ENCODE assay signal across 17 mouse cellular contexts in genomic region chr5:118156976-118157375, GRCm38 (mm10). TPM values are rescaled to one million over a fixed set of nuclear protein-coding genes. Genes with fewer than 3 reads are reported as not detected.
DNase-seq lines count a peak whose midpoint lies in the region; ATAC-seq and TF ChIP-seq lines count a peak whose summit lies in the region.
"Had no signal": no experiment of that assay in that cellular context is flagged by ENCODE, and none has a peak within 500 bp of the region (broad histone marks: within the 10 kb centered on the region; RNA-seq: fewer than 3 reads in every experiment).

No protein-coding gene starts in this region.

- peak; percentile 47; the same call in 1 of the 2 replicates for ATAC-seq in liver, embryonic 12.5 days
- 0 out of 2 replicates have a peak, but pooled peaks have one; percentile 44 for ATAC-seq in stomach, embryonic 15.5 days (ENCODE audit: insufficient read depth, low FRiP score, low read depth)
- ATAC-seq: forebrain, embryonic 16.5 days had no signal

- TF ChIP-seq CTCF in CH12.LX (conservative IDR thresholded peaks at IDR 0.05 in 1 of 2, IDR thresholded peaks at IDR 0.05 in 1 of 2; ENCODE audit: low read depth in 2 of 2, low read length in 2 of 2): no peak

- no peak for TF ChIP-seq RAD21 in CH12.LX (IDR thresholded peaks at IDR 0.05; ENCODE audit: low read depth, low read length)

- H3K79me2 ChIP-seq in CH12.LX (replicated peaks; ENCODE audit: control insufficient read depth, extremely low read depth, insufficient read depth, poor library complexity, severe bottlenecking): peaks cover 19% of the 10 kb centered on the region

- dilution Hi-C loops in CH12.LX (cut with MboI; ENCODE audit: extremely low pct_ligation_motif_present, extremely low pct_unique_long_range_greater_than_20kb, low sequenced_read_pairs): no loop called here

- peak; percentile 52 for DNase-seq in heart, postnatal 4 days
- no peak for DNase-seq in heart, adult 9 months (ENCODE audit: low spot score in 2 of 2)
- no peak for DNase-seq in CH12.LX (ENCODE audit: extremely low read depth)
- DNase-seq in left cerebral cortex, adult 11 months (ENCODE audit: low spot score): no peak
- no peak for DNase-seq in cerebellum, adult 9-11 months
- DNase-seq: adrenal gland, postnatal 10 days; cerebellum, postnatal 10 days; thymus, postnatal 14 days had no signal

- H3K9ac ChIP-seq in CH12.LX (ENCODE audit: insufficient read depth, low read depth): no peak overlapping the region
- H3K9ac ChIP-seq in liver, embryonic 12.5 days: no peak overlapping the region
- no peak overlapping the region for H3K9ac ChIP-seq in stomach, embryonic 15.5 days
- H3K9ac ChIP-seq: limb, embryonic 15.5 days; neural tube, embryonic 13.5 days had no signal

- peaks cover 4 to 16% of the 10 kb centered on the region in 2 experiments; a peak in 3 of 4 replicates for H3K4me1 ChIP-seq in CH12.LX (ENCODE audit: control insufficient read depth in 1 of 2, insufficient read depth in 2 of 2)
- peaks cover 38% of the 10 kb centered on the region for H3K4me1 ChIP-seq in liver, embryonic 12.5 days
- H3K4me1 ChIP-seq in stomach, embryonic 15.5 days: peaks cover 16% of the 10 kb centered on the region; the same call in 1 of the 2 replicates

- H3K4me2 ChIP-seq in CH12.LX (ENCODE audit: insufficient read depth, low read depth, poor library complexity, severe bottlenecking): no peak overlapping the region
- H3K4me2 ChIP-seq in liver, embryonic 12.5 days: no peak overlapping the region
- H3K4me2 ChIP-seq in stomach, embryonic 15.5 days: no peak overlapping the region
- H3K4me2 ChIP-seq: limb, embryonic 15.5 days; neural tube, embryonic 13.5 days had no signal

- no peak overlapping the region for H3K27ac ChIP-seq in CH12.LX (ENCODE audit: insufficient read depth, low read depth)
- no peak overlapping the region for H3K27ac ChIP-seq in liver, embryonic 12.5 days
- no peak overlapping the region for H3K27ac ChIP-seq in stomach, embryonic 15.5 days
- H3K27ac ChIP-seq: embryonic facial prominence, embryonic 10.5 days; limb, embryonic 15.5 days; neural tube, embryonic 13.5 days had no signal

- no peak for TF ChIP-seq EP300 in CH12.LX (IDR thresholded peaks at IDR 0.05; ENCODE audit: low read length)

- WGBS in liver, embryonic 12.5 days (ENCODE audit: insufficient replicate concordance): 50% methylated on average over 4 of the region's 4 CpGs
- 11% methylated on average over 4 of the region's 4 CpGs for WGBS in stomach, embryonic 15.5 days

- H3K9me3 ChIP-seq in CH12.LX (replicated peaks; ENCODE audit: low read length): no peaks in the 10 kb centered on the region
- H3K9me3 ChIP-seq in liver, embryonic 12.5 days (replicated peaks): no peaks in the 10 kb centered on the region
- no peaks in the 10 kb centered on the region for H3K9me3 ChIP-seq in stomach, embryonic 15.5 days
- H3K9me3 ChIP-seq: embryonic facial prominence, embryonic 10.5 days; limb, embryonic 15.5 days; neural tube, embryonic 13.5 days had no signal

- no peak for TF ChIP-seq POLR2A in CH12.LX (IDR thresholded peaks at IDR 0.05; ENCODE audit: low read depth, low read length)

- no peak overlapping the region for H3K4me3 ChIP-seq in CH12.LX (replicated peaks in 1 of 3; ENCODE audit: low read depth in 2 of 3, low read length in 2 of 3, poor library complexity in 1 of 3)
- H3K4me3 ChIP-seq in liver, embryonic 12.5 days: no peak overlapping the region
- H3K4me3 ChIP-seq in stomach, embryonic 15.5 days (replicated peaks): no peak overlapping the region
- H3K4me3 ChIP-seq: embryonic facial prominence, embryonic 10.5 days; erythroblast, embryonic 14.5 days; limb, embryonic 15.5 days; neural tube, embryonic 13.5 days had no signal

- H3K36me3 ChIP-seq in CH12.LX (replicated peaks in 1 of 2; ENCODE audit: control insufficient read depth in 1 of 2, insufficient read depth in 1 of 2, low read length in 1 of 2): peaks cover 0 to 14% of the 10 kb centered on the region in 2 experiments
- peaks cover 6% of the 10 kb centered on the region for H3K36me3 ChIP-seq in liver, embryonic 12.5 days
- no peaks in the 10 kb centered on the region for H3K36me3 ChIP-seq in stomach, embryonic 15.5 days

- in situ Hi-C loops in CH12.LX (cut with MboI; ENCODE audit: low pct_ligation_motif_present, low pct_unique_long_range_greater_than_20kb, low sequenced_read_pairs): no loop called here

- H3K27me3 ChIP-seq in CH12.LX (replicated peaks): peaks cover 31% of the 10 kb centered on the region
- peaks cover 24% of the 10 kb centered on the region for H3K27me3 ChIP-seq in liver, embryonic 12.5 days (replicated peaks)
- peaks cover 10% of the 10 kb centered on the region for H3K27me3 ChIP-seq in stomach, embryonic 15.5 days (replicated peaks)

TF ChIP-seq in CH12.LX, 34 proteins besides CTCF, POLR2A, EP300 and RAD21:
- TF ChIP-seq MAFK (IDR thresholded peaks at IDR 0.05; ENCODE audit: insufficient replicate concordance, low read length): peak; percentile 7; the same call in 1 of the 2 replicates
- TF ChIP-seq MAX (IDR thresholded peaks at IDR 0.05; ENCODE audit: low read length): no peak
- TF ChIP-seq NRF1 (IDR thresholded peaks at IDR 0.05; ENCODE audit: low read depth, low read length): no peak

RNA-seq across cellular contexts. Expression of gene Fbxw8, which starts 1.7 kb away (rescaled TPM):
- 10 to 100 TPM; 54.9 to 61.1 TPM for total RNA-seq in heart, postnatal 4 days (2021)
- 50.9 and 55.1 TPM in 2 replicates for total RNA-seq in CH12.LX (2012; rRNA removed)
- total RNA-seq in CH12.LX (2014; rRNA removed): 38.9 and 41.7 TPM in 2 replicates
- 41.4 and 47.3 TPM in 2 replicates for polyA plus RNA-seq in CH12.LX (2012; ENCODE audit: insufficient read length, low read depth)
- polyA plus RNA-seq in liver, embryonic 12.5 days (2016; fragmentation: Nextera tagmentation; extraction: Ambion mirVana): 23.1 and 24.4 TPM in 2 replicates
- polyA plus RNA-seq in stomach, embryonic 15.5 days (2015; fragmentation: Nextera tagmentation; extraction: Ambion mirVana): 23.6 and 24.0 TPM in 2 replicates

RNA-seq across cellular contexts. Expression of gene Hrk, which starts 7.5 kb away (rescaled TPM):
- under 1 TPM; 0.09 to 0.31 TPM for total RNA-seq in heart, postnatal 4 days (2021)
- total RNA-seq in CH12.LX (2012; rRNA removed): not detected in 2 replicates
- not detected in 2 replicates for total RNA-seq in CH12.LX (2014; rRNA removed)
- polyA plus RNA-seq in CH12.LX (2012; ENCODE audit: insufficient read length, low read depth): not detected in 2 replicates
- polyA plus RNA-seq in liver, embryonic 12.5 days (2016; fragmentation: Nextera tagmentation; extraction: Ambion mirVana): 0.04 TPM in 1 of 2 replicates, not detected in the other
- 0.48 and 0.68 TPM in 2 replicates for polyA plus RNA-seq in stomach, embryonic 15.5 days (2015; fragmentation: Nextera tagmentation; extraction: Ambion mirVana)
- total RNA-seq: MEL; monocyte, adult 5-6 weeks had no signal
- polyA plus RNA-seq: erythroblast, embryonic 14.5 days had no signal
